Mouse (Mus musculus): Measurements from ENCODE around the gene Galnt2. TPM values are rescaled to one million over a fixed set of nuclear protein-coding genes. Genes with fewer than 3 reads are reported as not detected.

Gene Galnt2
- polyA plus RNA-seq, 1 experiment: 59.4 TPM

- no peak overlapping the region for H3K4me2 ChIP-seq (ENCODE audit: low read depth)
- H3K36me3 ChIP-seq (ENCODE audit: control insufficient read depth, insufficient read depth): no peaks in the 10 kb centered on the region
- peaks cover 22% of the 10 kb centered on the region for H3K27me3 ChIP-seq (ENCODE audit: control insufficient read depth, insufficient read depth, insufficient read length)
- H3K79me2 ChIP-seq (ENCODE audit: control insufficient read depth, insufficient read depth): no peaks in the 10 kb centered on the region
- TF ChIP-seq POLR2A (IDR thresholded peaks at IDR 0.05; ENCODE audit: insufficient read length, low read depth) (no peak), E2F4 (IDR thresholded peaks at IDR 0.05; ENCODE audit: insufficient read depth) (no peak)
- no peak overlapping the region for H3K4me3 ChIP-seq
- no peak overlapping the region for H3ac ChIP-seq (ENCODE audit: control insufficient read depth, insufficient read length)
Measured at GRCm38 (mm10) chr8:124384336-124384735, 153.1 kb downstream of the Galnt2 start.

- TF ChIP-seq TCF3 (IDR thresholded peaks at IDR 0.05; ENCODE audit: insufficient read length, low read depth) (no peak), POLR2A (IDR thresholded peaks at IDR 0.05; ENCODE audit: insufficient read length, low read depth) (no peak), MAX (IDR thresholded peaks at IDR 0.05; ENCODE audit: low read depth) (no peak), CEBPB (IDR thresholded peaks at IDR 0.05; ENCODE audit: insufficient read depth, poor library complexity, severe bottlenecking) (no peak), REST (IDR thresholded peaks at IDR 0.05; ENCODE audit: insufficient read depth, insufficient read length) (no peak), USF1 (IDR thresholded peaks at IDR 0.05; ENCODE audit: low read depth) (no peak), TCF12 (IDR thresholded peaks at IDR 0.05; ENCODE audit: insufficient read depth, poor library complexity, severe bottlenecking) (no peak), E2F4 (IDR thresholded peaks at IDR 0.05; ENCODE audit: insufficient read depth) (no peak), MYOG (IDR thresholded peaks at IDR 0.05; ENCODE audit: control insufficient read depth in 1 of 3, insufficient read depth in 1 of 3, insufficient read length in 2 of 3, low read depth in 2 of 3) (no peak), MYOD1 (IDR thresholded peaks at IDR 0.05; ENCODE audit: control insufficient read depth in 1 of 3, insufficient read length in 2 of 3, low read depth in 2 of 3) (no peak), SRF (IDR thresholded peaks at IDR 0.05; ENCODE audit: control insufficient read depth, insufficient read length, low read depth) (no peak), POLR2AphosphoS2 (IDR thresholded peaks at IDR 0.05; ENCODE audit: insufficient read length, low read depth) (no peak)
- peaks cover 12% of the 10 kb centered on the region for H3K27me3 ChIP-seq (ENCODE audit: control insufficient read depth, insufficient read depth, insufficient read length)
- no peak overlapping the region for H3ac ChIP-seq (ENCODE audit: control insufficient read depth, insufficient read length)
- H3K4me2 ChIP-seq (ENCODE audit: low read depth): no peak overlapping the region
- H3K79me2 ChIP-seq (ENCODE audit: control insufficient read depth, insufficient read depth): no peaks in the 10 kb centered on the region
- no peak overlapping the region for H3K4me3 ChIP-seq
- H3K36me3 ChIP-seq (ENCODE audit: control insufficient read depth, insufficient read depth): no peaks in the 10 kb centered on the region
Measured at GRCm38 (mm10) chr8:124386225-124386899, 155.2 kb downstream of the Galnt2 start.

- H3K36me3 ChIP-seq (ENCODE audit: control insufficient read depth, insufficient read depth): no peaks in the 10 kb centered on the region
- H3K4me3 ChIP-seq: no peak overlapping the region
- TF ChIP-seq SRF (IDR thresholded peaks at IDR 0.05; ENCODE audit: control insufficient read depth, insufficient read length, low read depth): no peak
- no peak for TF ChIP-seq TCF3 (IDR thresholded peaks at IDR 0.05; ENCODE audit: insufficient read length, low read depth)
- no peak for TF ChIP-seq CEBPB (IDR thresholded peaks at IDR 0.05; ENCODE audit: insufficient read depth, poor library complexity, severe bottlenecking)
- no peak for TF ChIP-seq MYOG (IDR thresholded peaks at IDR 0.05; ENCODE audit: control insufficient read depth in 1 of 3, insufficient read depth in 1 of 3, insufficient read length in 2 of 3, low read depth in 2 of 3)
- no peak for TF ChIP-seq E2F4 (IDR thresholded peaks at IDR 0.05; ENCODE audit: insufficient read depth)
- no peak for TF ChIP-seq POLR2AphosphoS2 (IDR thresholded peaks at IDR 0.05; ENCODE audit: insufficient read length, low read depth)
- TF ChIP-seq MYOD1 (IDR thresholded peaks at IDR 0.05; ENCODE audit: control insufficient read depth in 1 of 3, insufficient read length in 2 of 3, low read depth in 2 of 3): no peak
- no peak for TF ChIP-seq MAX (IDR thresholded peaks at IDR 0.05; ENCODE audit: low read depth)
- TF ChIP-seq USF1 (IDR thresholded peaks at IDR 0.05; ENCODE audit: low read depth): no peak
- TF ChIP-seq REST (IDR thresholded peaks at IDR 0.05; ENCODE audit: insufficient read depth, insufficient read length): no peak
- TF ChIP-seq POLR2A (IDR thresholded peaks at IDR 0.05; ENCODE audit: insufficient read length, low read depth): no peak
- no peak for TF ChIP-seq TCF12 (IDR thresholded peaks at IDR 0.05; ENCODE audit: insufficient read depth, poor library complexity, severe bottlenecking)
- H3K4me2 ChIP-seq (ENCODE audit: low read depth): no peak overlapping the region
- H3ac ChIP-seq (ENCODE audit: control insufficient read depth, insufficient read length): no peak overlapping the region
- H3K79me2 ChIP-seq (ENCODE audit: control insufficient read depth, insufficient read depth): no peaks in the 10 kb centered on the region
- H3K27me3 ChIP-seq (ENCODE audit: control insufficient read depth, insufficient read depth, insufficient read length): peaks cover 9% of the 10 kb centered on the region
Measured at GRCm38 (mm10) chr8:124389495-124389894, 158.3 kb downstream of the Galnt2 start.

GRCm38 (mm10) chr8:124391191-124391590 is 160.0 kb downstream of the Galnt2 start:
- no peak overlapping the region for H3ac ChIP-seq (ENCODE audit: control insufficient read depth, insufficient read length)
- TF ChIP-seq MYOG (IDR thresholded peaks at IDR 0.05; ENCODE audit: control insufficient read depth in 1 of 3, insufficient read depth in 1 of 3, insufficient read length in 2 of 3, low read depth in 2 of 3) (no peak), TCF12 (IDR thresholded peaks at IDR 0.05; ENCODE audit: insufficient read depth, poor library complexity, severe bottlenecking) (no peak), POLR2AphosphoS2 (IDR thresholded peaks at IDR 0.05; ENCODE audit: insufficient read length, low read depth) (no peak), REST (IDR thresholded peaks at IDR 0.05; ENCODE audit: insufficient read depth, insufficient read length) (no peak), MYOD1 (IDR thresholded peaks at IDR 0.05; ENCODE audit: control insufficient read depth in 1 of 3, insufficient read length in 2 of 3, low read depth in 2 of 3) (no peak), CEBPB (IDR thresholded peaks at IDR 0.05; ENCODE audit: insufficient read depth, poor library complexity, severe bottlenecking) (no peak), SRF (IDR thresholded peaks at IDR 0.05; ENCODE audit: control insufficient read depth, insufficient read length, low read depth) (no peak), POLR2A (IDR thresholded peaks at IDR 0.05; ENCODE audit: insufficient read length, low read depth) (no peak), E2F4 (IDR thresholded peaks at IDR 0.05; ENCODE audit: insufficient read depth) (no peak), TCF3 (IDR thresholded peaks at IDR 0.05; ENCODE audit: insufficient read length, low read depth) (no peak), USF1 (IDR thresholded peaks at IDR 0.05; ENCODE audit: low read depth) (no peak), MAX (IDR thresholded peaks at IDR 0.05; ENCODE audit: low read depth) (no peak)
- H3K27me3 ChIP-seq (ENCODE audit: control insufficient read depth, insufficient read depth, insufficient read length): peaks cover 11% of the 10 kb centered on the region
- no peak overlapping the region for H3K4me2 ChIP-seq (ENCODE audit: low read depth)
- no peaks in the 10 kb centered on the region for H3K36me3 ChIP-seq (ENCODE audit: control insufficient read depth, insufficient read depth)
- H3K4me3 ChIP-seq: no peak overlapping the region
- H3K79me2 ChIP-seq (ENCODE audit: control insufficient read depth, insufficient read depth): no peaks in the 10 kb centered on the region

All from myocyte (in vitro differentiated cells).